Mouse (Mus musculus) kidney, embryonic 16.5 days (tissue): Measurements from ENCODE around the gene Arfgef3. TPM values are rescaled to one million over a fixed set of nuclear protein-coding genes. Genes with fewer than 3 reads are reported as not detected.

Experiments used
- ATAC-seq: fragments of 200-750 bp; cut with Nextera tagmentation; 2 replicates; pipeline ENCODE4 v1.8.0; 2017; ENCODE audit warnings: moderate TSS enrichment; ENCODE audit not compliant: low FRiP score, low TSS enrichment
- H3K27ac ChIP-seq: fragments of 300-500 bp; sonication (generic); 2 replicates; pipeline ENCODE4 v1.5.1; 2014; ENCODE audit warnings: low read length
- H3K27me3 ChIP-seq: fragments of 300-500 bp; sonication (generic); 2 replicates; pipeline ENCODE4 v1.6.1; 2014; ENCODE audit warnings: low read length, control low read depth, mixed read lengths; ENCODE audit not compliant: insufficient read depth
- H3K36me3 ChIP-seq: fragments of 300-500 bp; sonication (generic); 2 replicates; pipeline ENCODE4 v1.6.1; 2014; ENCODE audit warnings: low read length, control low read depth, mixed read lengths; ENCODE audit not compliant: insufficient read depth
- H3K4me1 ChIP-seq: fragments of 300-500 bp; sonication (generic); 2 replicates; pipeline ENCODE4 v1.6.1; 2014; ENCODE audit warnings: low read length, control low read depth, mixed read lengths; ENCODE audit not compliant: insufficient read depth
- H3K4me2 ChIP-seq: fragments of 300-500 bp; sonication (generic); replicated peaks from 2 replicates; pipeline ENCODE4 v1.6.1; 2014; ENCODE audit warnings: low read depth, low read length
- H3K4me3 ChIP-seq: fragments of 300-500 bp; sonication (generic); 2 replicates; pipeline ENCODE4 v1.5.1; 2014; ENCODE audit warnings: mild to moderate bottlenecking, low read length
- H3K9ac ChIP-seq: fragments of 300-500 bp; sonication (generic); replicated peaks from 2 replicates; pipeline ENCODE4 v1.6.1; 2014; ENCODE audit warnings: low read length
- H3K9me3 ChIP-seq: fragments of 300-500 bp; sonication (generic); 2 replicates; pipeline ENCODE4 v1.6.1; 2016; ENCODE audit warnings: low read length, control low read depth
- WGBS: fragments of 180-500 bp; shearing (Covaris S2); extraction: QIAGEN DNeasy Blood & Tissue Kit; methylation state at CpG from one replicate; pipeline ENCODE4 v1.1.7; 2014; 5-methylcytosine and 5-hydroxymethylcytosine counted together
- polyA plus RNA-seq: library from polyadenylated mRNA; unstranded; fragments of >200 nt; fragmentation: Nextera tagmentation; extraction: Ambion mirVana; gene quantifications from 2 replicates; pipeline ENCODE4 v1.2.1, GENCODE M21; 2015

Arfgef3 gene
- polyA plus RNA-seq, 1 experiment from 2014 or later, result 1.6 TPM

- Histone ChIP-seq H3K4me3 (no peak overlapping the region), H3K9ac (no peak overlapping the region), H3K9me3 (no peaks in the 10 kb centered on the region), H3K4me2 (no peak overlapping the region), H3K36me3 (no peaks in the 10 kb centered on the region), H3K27me3 (no peaks in the 10 kb centered on the region), H3K27ac (no peak overlapping the region), H3K4me1 (no peaks in the 10 kb centered on the region)
- WGBS, result 53% methylated on average over 6 of the region's 6 CpGs
- ATAC-seq, result no peak
These were observed 47.3 kb downstream of the Arfgef3 start for GRCm38 (mm10) chr10:18696461-18696860.

- H3K9me3 ChIP-seq, result no peaks in the 10 kb centered on the region
- no peak for ATAC-seq
- WGBS, result 37% methylated on average over 2 of the region's 2 CpGs
- no peaks in the 10 kb centered on the region for H3K27me3 ChIP-seq
- H3K36me3 ChIP-seq, result no peaks in the 10 kb centered on the region
- H3K9ac ChIP-seq, result no peak overlapping the region
- H3K27ac ChIP-seq, result no peak overlapping the region
- no peak overlapping the region for H3K4me2 ChIP-seq
- H3K4me1 ChIP-seq, result no peaks in the 10 kb centered on the region
- H3K4me3 ChIP-seq, result no peak overlapping the region
These were observed 55.5 kb downstream of the Arfgef3 start for GRCm38 (mm10) chr10:18688234-18688633.

GRCm38 (mm10) chr10:18681385-18681954 is 62.3 kb downstream of the Arfgef3 start:
- Histone ChIP-seq H3K4me1 (peaks cover 16% of the 10 kb centered on the region; the same call in 1 of the 2 replicates), H3K9ac (no peak overlapping the region), H3K27me3 (no peaks in the 10 kb centered on the region), H3K27ac (peak overlapping the region; percentile 89), H3K4me2 (no peak overlapping the region), H3K36me3 (no peaks in the 10 kb centered on the region), H3K9me3 (no peaks in the 10 kb centered on the region), H3K4me3 (no peak overlapping the region)
- peak; percentile 51; the same call in 1 of the 2 replicates for ATAC-seq
- 63% methylated on average over 2 of the region's 2 CpGs for WGBS

- Histone ChIP-seq H3K4me3 (no peak overlapping the region), H3K27ac (peak overlapping the region; percentile 89), H3K4me2 (no peak overlapping the region), H3K9me3 (no peaks in the 10 kb centered on the region), H3K9ac (no peak overlapping the region), H3K4me1 (peaks cover 16% of the 10 kb centered on the region; the same call in 1 of the 2 replicates), H3K36me3 (no peaks in the 10 kb centered on the region), H3K27me3 (no peaks in the 10 kb centered on the region)
- WGBS, result 41% methylated on average over 3 of the region's 3 CpGs
- peak; percentile 90 for ATAC-seq
These were observed 62.9 kb downstream of the Arfgef3 start for GRCm38 (mm10) chr10:18680661-18681384.

GRCm38 (mm10) chr10:18678836-18679235 is 64.9 kb downstream of the Arfgef3 start:
- Histone ChIP-seq H3K4me2 (no peak overlapping the region), H3K4me3 (no peak overlapping the region), H3K36me3 (no peaks in the 10 kb centered on the region), H3K27ac (no peak overlapping the region), H3K27me3 (no peaks in the 10 kb centered on the region), H3K4me1 (peaks cover 16% of the 10 kb centered on the region; the same call in 1 of the 2 replicates), H3K9me3 (peaks cover 9% of the 10 kb centered on the region; the same call in 1 of the 2 replicates), H3K9ac (no peak overlapping the region)
- 92% methylated on average over 4 of the region's 4 CpGs for WGBS
- ATAC-seq, result no peak

- no peak overlapping the region for H3K4me2 ChIP-seq
- no peaks in the 10 kb centered on the region for H3K27me3 ChIP-seq
- no peak for ATAC-seq
- 95% methylated on average over 11 of the region's 11 CpGs for WGBS
- H3K4me1 ChIP-seq, result no peaks in the 10 kb centered on the region
- H3K36me3 ChIP-seq, result 0 out of 2 replicates have a peak, but pooled peaks cover under 1% of the 10 kb centered on the region
- H3K9ac ChIP-seq, result no peak overlapping the region
- peaks cover 8% of the 10 kb centered on the region; the same call in 1 of the 2 replicates for H3K9me3 ChIP-seq
- H3K27ac ChIP-seq, result no peak overlapping the region
- H3K4me3 ChIP-seq, result no peak overlapping the region
These were observed 79.0 kb downstream of the Arfgef3 start for GRCm38 (mm10) chr10:18664794-18665193.

- ATAC-seq, result no peak
- whole genome bisulfite sequencing, result 80% methylated on average over 2 of the region's 2 CpGs
- H3K4me1 ChIP-seq, result no peaks in the 10 kb centered on the region
These were observed 79.7 kb downstream of the Arfgef3 start for GRCm38 (mm10) chr10:18664016-18664415.

GRCm38 (mm10) chr10:18661606-18662220 is 82.0 kb downstream of the Arfgef3 start:
- Histone ChIP-seq H3K27ac (no peak overlapping the region), H3K36me3 (0 out of 2 replicates have a peak, but pooled peaks cover 4% of the 10 kb centered on the region), H3K9me3 (peaks cover 6% of the 10 kb centered on the region), H3K4me3 (no peak overlapping the region), H3K27me3 (no peaks in the 10 kb centered on the region), H3K4me2 (no peak overlapping the region), H3K9ac (no peak overlapping the region), H3K4me1 (no peaks in the 10 kb centered on the region)
- ATAC-seq, result no peak
- 75% methylated on average over 1 of the region's 1 CpGs for WGBS

More at GRCm38 (mm10) chr10:18664016-18664415, 79.7 kb downstream of the Arfgef3 start:
- 0 out of 2 replicates have a peak, but pooled peaks cover 4% of the 10 kb centered on the region for H3K36me3 ChIP-seq
- no peak overlapping the region for H3K4me2 ChIP-seq
- H3K27ac ChIP-seq, result no peak overlapping the region
- H3K9ac ChIP-seq, result no peak overlapping the region
- H3K9me3 ChIP-seq, result peaks cover 8% of the 10 kb centered on the region; the same call in 1 of the 2 replicates
- no peak overlapping the region for H3K4me3 ChIP-seq
- H3K27me3 ChIP-seq, result no peaks in the 10 kb centered on the region

- no peak overlapping the region for H3K9ac ChIP-seq
- no peak overlapping the region for H3K27ac ChIP-seq
- no peaks in the 10 kb centered on the region for H3K27me3 ChIP-seq
- H3K4me1 ChIP-seq, result no peaks in the 10 kb centered on the region
- H3K36me3 ChIP-seq, result 0 out of 2 replicates have a peak, but pooled peaks cover 4% of the 10 kb centered on the region
- H3K4me2 ChIP-seq, result no peak overlapping the region
- no peak for ATAC-seq
- no peak overlapping the region for H3K4me3 ChIP-seq
- peaks cover 6% of the 10 kb centered on the region for H3K9me3 ChIP-seq
- 95% methylated on average over 2 of the region's 2 CpGs for WGBS
These were observed 82.8 kb downstream of the Arfgef3 start for GRCm38 (mm10) chr10:18660998-18661397.
